Mouse (Mus musculus): ENCODE results near the gene Nsg1.

Nsg1 gene

DNA sequence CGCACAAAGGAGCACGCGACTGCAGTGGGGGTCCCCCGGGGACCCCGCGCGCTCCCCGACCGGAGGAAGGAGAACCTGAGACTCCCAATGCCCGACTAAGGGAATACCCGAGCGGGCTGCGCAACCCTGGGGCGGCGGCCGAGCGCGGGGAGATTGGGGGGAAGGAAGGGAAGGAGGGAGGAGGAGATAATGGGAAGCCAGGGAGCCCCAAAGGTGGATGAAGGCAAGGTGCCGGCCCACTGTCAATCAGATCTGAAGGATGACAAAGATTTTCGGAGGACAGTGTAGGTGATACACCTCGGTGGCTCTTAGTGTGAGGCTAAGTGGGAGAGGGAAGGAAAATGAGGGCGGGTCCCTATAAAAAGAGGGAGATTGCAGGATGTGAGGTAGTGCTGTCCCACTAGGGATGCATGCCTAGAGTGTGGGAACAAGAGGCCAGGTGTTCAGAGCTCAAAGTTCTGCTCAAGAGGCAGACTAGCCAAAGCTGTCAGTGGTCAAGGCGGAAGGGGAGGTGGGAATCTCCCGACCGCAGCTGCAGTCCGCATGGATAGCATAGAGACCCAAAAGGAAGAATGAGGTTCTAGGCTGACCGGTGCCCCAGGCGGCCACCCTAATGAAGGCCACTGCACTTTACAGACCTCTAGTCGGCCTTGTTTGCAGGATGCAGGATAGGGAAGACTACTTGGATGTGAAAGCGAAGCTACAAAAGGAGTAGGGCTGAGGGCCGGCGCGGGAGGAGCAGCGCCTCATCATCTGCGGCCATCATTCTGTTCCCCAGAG, at the start of gene Nsg1:
Nsg1 (minus strand) TSS at position 274 of the 780 bp plus-strand sequence.
- DNase-seq (ENCODE audit: low read depth): no peak

DNA sequence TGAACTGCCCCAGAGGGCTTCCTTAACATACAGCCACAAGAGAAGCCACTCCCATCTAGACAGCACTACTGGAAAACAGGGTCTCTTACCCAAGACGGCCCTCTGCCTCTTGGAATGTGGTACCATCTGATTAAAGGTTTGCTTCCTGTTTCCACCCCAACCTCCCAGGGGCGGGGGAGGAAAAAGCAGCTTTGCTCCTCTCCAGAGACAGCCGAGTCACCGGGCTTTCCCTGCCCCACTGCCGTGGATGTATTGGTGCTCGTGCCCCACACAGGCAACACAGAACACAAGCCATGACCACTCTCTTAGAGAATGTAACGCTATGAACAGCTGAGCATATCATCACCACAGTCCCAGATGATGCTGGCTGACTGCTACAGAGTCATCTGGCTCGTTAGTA, 49.3 kb upstream of the Nsg1 start:
- DNase-seq (ENCODE audit: low read depth): no peak

DNA sequence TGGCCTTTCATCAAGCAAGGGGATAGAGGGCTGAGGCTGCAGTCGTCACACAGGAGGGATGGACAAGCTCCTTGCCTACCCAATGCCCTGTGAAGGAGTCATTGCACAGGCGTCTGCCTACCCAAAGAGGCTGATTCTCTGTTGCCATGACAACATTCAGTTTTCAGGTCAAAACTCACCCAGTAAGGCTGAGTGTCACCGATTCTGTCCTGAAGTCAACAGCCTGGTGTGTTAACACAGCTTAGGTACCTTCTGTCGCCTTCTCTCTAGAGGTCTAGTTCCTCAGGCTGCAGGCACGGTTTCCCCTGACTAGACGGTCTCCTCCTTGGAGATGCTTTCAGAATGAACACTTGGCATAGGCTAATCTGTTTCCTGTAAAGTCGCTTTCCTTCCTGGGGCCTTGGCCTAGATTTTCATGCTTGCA, 45.6 kb upstream of the Nsg1 start:
- no peak for DNase-seq (ENCODE audit: low read depth)

DNA sequence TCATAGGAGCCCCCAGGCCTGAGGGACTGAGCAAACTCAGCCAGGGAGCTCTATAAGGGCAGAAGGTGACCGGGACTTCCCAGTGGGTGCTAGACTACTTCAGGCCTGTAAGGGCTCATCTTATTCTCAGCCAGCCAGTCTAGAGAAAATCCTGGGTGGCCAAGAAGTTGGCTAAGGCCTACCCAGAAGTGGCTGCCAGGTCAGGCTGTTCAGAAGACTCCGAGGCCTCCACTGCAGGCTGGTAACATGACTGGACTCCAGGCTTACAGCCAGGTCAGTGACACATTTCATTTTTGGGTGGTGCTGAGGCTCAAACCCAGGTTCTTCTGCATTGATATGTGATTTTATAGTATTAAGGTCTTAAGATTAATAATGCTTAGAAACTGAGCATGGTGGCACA, 40.0 kb upstream of the Nsg1 start:
- DNase-seq (ENCODE audit: low read depth): no peak

DNA sequence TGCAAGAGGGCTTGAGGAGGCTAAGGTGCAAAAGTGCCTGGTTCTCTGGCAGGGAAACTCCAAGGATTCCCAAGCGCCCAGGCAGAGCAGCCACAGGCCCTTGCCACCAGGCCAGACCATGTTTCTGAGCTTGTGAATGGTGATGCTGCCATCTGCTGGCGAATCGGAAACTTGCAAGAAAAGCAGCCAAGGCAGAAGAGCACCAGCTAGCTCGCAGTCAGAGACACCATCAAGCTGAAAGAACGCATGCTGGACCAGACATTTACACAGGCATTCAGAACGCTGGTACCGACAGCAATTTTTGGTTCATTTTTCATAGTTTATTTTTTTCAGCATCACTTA, 37.7 kb upstream of the Nsg1 start:
- DNase-seq (ENCODE audit: low read depth): peak; percentile 55

DNA sequence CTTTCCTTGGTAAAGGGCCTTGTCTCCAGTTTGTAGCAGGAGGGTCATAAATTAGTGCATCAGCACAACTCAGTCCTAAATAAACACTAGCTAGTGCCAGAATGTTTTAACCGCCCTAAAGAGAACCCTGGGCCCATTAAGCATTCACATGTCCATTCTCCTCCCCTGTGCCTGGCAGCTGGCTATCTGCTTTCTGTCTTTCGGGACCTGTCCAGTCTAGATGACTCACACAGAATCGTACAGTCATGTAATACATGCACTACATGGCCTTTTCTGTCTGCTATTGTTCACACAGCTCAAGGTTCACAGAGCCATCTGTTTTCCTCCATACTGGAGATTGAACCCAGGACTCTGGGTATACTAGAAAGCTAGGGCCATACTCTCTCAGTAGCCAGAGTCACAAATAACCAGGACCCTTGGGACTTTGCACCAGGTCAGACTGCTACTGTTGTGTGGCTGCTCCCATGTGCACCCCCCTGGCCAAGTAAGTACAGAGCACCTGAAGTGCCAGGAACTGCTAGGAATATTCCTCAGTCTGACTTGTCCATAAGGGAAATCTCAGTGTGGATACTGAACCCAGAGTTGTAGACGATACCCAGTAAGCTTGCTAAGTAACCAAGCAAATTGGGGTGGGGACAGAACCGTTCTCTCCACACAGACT, 37.2 kb upstream of the Nsg1 start:
- no peak for DNase-seq (ENCODE audit: low read depth)

DNA sequence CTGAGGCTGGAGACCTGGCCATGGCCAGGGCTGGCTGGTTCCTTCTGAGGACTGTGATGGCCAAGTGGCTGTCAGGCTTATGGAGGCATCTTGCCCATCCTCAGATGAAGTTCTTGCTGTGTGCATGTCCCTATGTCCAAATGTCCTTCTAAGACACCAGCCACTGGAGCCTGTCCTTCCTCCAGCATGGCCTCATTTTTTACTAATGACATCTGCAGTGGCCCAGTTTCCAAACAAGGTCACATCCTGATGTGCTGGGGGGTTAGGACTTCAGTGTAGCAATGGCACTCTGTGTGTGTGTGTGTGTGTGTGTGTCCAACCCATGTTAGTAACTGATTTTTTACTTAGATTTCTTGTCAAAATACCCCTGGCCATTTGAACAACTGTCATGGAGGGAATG, 36.2 kb upstream of the Nsg1 start:
- no peak for DNase-seq (ENCODE audit: low read depth)

DNA sequence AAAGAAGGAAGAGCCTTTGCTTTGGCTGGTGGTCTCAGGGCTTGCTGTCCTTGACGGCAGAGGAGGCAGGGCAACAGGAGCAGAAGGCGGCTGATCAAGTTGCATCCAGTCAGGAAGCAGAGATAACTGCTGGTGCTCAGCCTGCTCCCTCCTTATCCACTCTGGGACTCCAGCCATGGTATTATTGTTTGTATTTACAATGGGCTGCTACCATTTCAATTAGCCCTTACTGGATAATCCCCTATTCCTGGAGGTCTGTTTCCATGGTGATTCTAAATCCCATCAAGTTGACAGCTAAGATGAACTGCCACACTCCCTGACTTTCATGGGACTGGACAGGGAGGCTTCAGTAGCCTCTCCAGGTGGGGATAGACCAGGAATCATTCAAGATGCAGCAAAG, 35.2 kb upstream of the Nsg1 start:
- no peak for DNase-seq (ENCODE audit: low read depth)

DNA sequence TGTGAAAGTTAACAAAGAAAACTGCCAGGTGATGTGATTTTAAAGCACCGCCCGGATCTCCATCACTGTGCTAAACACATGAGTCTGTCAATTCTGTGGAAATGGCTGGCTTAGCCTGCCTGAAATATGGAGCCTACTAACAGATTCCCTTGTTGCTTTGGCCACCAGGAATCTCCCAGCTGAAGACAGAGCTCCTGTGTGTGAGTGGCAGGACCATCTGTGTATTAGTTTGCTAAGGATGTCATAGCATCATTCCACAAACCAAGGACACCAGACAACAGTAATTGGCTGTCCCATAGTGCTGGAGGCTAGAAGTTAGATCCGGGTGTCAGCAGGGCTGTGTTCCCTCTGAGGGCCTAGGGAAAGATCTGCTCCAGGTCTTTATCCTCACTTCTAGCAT, 31.2 kb upstream of the Nsg1 start:
- DNase-seq (ENCODE audit: low read depth): no peak

DNA sequence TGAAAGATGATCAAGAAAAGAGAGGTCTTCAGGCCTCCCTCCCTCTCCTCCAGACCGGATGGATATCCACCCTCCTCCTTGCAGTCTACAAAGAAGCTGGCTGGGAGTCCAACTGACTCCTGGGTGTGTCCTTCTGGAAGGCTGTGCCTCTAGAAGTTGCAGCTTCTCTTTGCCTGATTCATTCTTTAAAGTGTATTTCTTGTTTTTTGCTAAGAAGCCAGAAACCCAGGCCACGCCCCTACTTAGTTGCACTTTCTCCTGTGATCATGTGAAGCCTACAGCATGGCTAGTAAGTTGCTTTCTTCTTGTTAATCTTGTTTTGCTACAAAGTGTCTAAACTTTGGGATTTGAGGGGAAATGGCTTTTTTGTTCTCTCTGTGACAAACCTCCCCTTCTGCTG, 27.3 kb upstream of the Nsg1 start:
- no peak for DNase-seq (ENCODE audit: low read depth)

DNA sequence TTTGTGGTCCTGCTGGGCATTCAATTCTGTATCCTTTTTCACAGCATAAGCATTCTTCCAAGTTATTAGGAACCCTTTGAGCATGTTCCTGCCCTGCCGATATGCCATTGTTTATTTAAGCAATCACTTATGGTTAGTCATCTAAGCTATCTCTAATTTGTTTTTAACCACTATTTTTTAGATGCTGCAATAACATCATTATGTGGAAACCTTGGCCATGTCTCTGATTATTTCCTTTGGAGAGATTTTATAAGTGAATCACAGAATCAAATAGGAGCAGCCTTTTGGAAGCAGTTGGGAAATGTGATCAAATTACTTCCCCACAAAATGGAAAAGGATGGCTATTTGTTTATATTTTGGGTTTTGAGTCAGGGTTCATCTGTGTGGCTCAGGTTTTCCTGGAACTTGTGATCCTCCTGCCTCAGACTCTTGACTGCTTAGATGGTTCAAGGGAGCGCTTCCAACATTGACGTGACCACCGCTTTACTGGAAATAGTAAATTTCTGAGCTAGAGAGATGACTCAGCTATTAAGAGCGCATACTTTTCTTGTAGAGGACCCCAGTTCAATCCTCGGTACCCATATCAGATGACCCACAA, 25.1 kb upstream of the Nsg1 start:
- no peak for DNase-seq (ENCODE audit: low read depth)

DNA sequence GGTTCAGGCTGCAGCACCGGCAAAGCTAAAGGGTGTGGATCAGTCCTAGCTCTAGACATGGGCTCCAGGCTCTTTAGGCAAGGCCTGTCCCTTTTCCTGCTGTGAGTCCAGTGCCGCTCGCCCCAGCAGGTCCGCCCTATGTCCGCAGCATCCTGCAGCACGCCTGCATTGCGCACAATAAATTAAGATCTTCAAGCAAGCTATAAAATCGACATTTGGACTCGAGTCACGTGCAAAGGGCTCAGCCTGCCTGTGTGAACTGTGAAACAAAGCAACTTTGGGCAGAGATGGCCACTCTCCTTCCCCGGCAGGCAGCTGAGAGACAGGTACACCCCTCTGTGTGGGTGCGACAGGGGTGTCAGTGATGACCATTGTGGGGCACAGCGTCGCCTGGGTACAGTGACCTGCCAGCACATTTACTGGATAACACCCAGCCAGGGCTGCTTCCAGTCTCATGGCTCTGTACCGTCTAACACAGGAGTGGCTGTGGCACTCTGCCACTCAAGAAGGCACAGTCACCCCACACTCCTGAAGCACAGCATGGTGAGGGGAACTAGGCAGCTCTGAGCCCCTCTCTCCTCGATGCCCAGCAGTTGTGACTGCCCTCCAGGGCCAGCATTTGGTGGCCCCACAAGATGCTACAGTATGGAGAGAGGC, 14.7 kb upstream of the Nsg1 start:
- DNase-seq (ENCODE audit: low read depth): no peak

DNA sequence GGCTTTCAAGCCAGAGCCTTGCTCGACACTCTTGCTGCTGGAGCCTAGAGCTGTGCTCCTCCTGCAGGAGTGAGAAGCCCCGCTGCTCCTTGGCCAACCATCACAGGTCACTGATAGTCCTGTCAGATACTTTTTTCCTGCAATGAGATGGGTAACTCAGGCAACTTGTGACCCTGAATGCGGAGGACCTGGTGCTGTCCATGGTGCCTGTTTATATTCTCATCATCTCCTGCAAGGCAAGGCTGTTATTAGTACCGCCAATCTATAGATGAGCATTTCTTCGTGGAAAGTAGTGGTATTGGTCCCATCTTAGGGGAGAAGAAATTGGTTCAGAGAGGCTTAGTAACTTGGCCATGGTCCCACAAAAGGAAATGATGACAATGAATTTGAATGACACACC, 14.1 kb upstream of the Nsg1 start:
- DNase-seq (ENCODE audit: low read depth): no peak

DNA sequence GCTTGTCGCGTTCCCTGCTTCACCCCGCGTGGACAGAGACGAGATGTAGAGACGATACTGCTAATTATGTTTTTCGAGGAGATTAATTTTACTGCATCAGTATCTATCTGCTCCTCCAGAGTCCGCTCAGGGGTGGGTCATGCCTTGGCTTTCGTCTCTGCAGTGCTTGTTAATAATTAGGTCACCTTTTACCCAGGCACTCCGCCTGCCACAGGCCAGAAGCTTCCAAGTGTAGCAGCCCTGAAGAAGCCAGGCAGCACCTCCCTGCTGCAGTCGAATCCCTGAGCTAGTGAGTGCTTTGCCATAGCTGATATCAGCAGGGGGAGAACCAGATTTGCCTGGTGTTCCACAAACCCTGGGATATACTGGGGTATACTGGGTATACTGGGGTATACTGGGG, 8.8 kb upstream of the Nsg1 start:
- DNase-seq (ENCODE audit: low read depth): no peak

DNA sequence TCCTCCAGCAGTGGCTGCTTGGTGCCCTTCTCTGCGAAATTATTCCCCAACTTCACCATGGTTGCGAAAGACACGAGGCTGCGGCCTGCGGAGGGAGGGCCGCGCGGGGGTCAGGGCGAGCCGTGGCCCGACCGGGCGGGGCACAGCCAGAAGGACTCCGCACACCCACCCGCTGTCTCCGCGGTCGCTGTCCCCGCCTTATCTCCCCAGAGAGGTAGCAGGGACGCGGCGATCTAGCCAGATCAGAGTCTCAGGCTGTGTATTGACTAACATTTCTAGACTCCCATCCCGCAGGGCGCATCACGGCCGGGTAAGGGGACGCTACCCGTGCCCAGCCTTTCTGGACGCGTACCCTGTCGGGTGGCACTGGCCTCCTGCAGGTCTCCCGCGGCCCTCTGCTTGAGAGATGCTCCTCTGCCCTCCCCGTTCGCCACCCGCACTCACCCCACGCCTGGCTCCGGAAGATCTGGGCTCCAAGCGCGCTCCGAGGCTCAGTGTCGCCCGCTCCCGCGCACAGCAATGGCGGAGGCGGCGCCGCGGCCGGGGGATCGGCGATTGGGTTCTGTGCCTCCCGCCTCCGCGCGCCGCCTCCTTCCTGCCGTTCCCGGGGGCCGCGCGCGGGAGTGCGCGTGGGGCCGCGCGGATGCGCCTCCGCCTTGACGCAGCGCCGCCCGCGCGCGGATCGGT, 617 bp downstream of the Nsg1 start:
- no peak for DNase-seq (ENCODE audit: low read depth)

DNA sequence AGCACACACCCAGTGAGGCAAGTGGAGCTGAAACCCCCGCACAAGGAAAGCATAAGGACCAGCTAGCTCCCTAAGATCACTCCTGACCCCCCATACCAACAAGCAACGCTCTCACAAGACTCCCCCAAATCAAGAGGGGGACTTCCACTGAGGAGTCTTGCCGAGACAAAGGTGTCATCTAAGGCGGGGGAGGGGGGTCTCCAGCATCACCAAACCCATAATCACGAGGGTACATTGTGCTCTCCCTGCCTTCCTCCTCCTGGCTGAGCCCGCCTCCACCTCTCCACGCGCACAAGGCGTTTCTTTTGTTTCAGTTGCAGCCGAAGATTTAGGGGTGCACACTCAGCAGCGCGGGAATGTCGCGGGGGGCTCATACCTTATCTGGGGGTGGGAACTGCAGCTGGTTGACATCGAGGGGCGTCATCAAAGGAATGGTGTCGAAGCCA, 1.2 kb downstream of the Nsg1 start:
- no peak for DNase-seq (ENCODE audit: low read depth)

DNA sequence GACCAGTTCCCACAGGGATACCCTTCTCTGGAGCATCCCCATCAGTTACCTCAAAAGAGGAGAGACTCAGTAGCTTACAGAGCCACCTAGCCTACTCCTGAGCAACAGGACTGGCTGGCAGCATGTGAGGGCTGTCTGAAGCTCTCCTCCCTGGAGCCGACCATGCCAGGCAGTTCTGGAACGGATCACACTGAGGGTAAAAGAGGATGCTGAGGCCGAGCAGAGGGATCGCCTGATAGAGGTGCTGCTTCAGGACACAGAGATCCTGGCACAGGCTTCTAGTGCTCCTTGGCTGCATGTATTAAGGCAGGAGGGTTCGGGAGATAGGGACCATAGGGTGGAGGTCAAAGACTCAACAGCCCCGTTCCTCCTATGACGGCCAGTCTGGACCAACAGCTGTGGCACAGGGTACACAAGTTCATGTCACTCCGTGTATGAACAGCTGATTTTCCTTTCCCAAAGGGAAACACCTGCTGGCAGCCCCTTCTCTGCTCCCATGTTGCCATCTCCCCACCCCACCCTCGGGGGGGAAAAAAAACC, 2.2 kb downstream of the Nsg1 start:
- DNase-seq (ENCODE audit: low read depth): no peak

DNA sequence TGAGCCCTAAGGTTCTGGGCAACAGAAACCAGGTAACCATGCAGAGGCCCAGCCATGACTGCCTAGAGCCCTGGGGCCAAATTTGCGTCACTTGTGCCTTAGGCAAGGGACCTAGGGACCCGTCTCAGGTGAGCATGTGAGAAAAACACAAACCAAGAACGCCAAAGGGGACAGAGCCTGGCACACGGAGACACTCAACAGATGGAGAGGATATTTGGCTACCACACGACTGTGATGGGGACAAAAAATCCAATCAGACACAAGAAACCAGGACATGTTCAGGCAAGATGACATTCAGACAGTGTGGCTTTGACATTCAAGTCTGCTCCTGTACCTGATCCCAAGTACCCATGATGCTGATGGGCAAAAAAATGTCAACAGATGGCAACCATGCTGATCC, 6.1 kb downstream of the Nsg1 start:
- no peak for DNase-seq (ENCODE audit: low read depth)

DNA sequence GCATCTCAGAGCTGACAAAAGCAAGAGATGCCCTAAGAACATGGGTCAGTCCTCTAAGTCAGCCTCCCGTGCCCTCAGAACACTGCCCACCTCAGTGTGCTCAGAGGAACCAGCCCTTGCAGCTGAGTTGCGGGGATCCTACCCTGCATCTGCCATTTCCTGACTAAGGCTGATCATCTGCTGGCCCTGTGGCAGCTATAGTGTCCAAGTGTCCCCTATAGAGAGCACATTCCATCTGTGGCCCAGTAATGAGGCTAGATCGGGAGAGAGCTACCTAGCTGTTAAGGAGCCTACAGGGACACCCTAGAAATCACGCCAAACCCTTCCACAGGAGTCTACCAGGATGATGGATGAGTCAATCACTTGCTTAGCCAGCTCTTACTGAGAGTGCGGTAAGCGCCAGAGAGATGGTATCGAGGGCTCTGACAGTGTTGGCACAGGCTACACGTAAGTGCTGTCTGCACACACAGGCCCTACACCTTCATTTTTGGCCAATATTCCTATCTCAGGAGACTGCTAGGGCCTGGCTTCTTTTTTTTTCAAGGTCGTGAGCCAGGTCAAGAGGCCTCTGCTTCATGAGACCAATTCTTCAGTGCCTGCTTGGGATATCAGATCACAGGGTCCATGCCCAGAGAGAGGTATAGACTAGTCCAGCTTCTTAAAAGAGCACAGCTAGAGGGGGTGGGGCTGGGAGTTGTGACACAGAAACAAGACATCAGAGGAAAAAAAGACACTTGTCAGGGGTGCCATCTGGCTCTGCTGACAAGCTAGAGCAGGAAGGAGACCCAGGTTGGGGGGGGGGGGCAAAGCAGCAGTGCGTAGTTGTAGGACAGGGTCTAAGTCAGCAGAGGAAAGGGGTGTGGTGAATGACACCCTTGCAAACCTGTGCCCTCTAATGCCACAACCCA, 7.3 kb downstream of the Nsg1 start:
- no peak for DNase-seq (ENCODE audit: low read depth)

DNA sequence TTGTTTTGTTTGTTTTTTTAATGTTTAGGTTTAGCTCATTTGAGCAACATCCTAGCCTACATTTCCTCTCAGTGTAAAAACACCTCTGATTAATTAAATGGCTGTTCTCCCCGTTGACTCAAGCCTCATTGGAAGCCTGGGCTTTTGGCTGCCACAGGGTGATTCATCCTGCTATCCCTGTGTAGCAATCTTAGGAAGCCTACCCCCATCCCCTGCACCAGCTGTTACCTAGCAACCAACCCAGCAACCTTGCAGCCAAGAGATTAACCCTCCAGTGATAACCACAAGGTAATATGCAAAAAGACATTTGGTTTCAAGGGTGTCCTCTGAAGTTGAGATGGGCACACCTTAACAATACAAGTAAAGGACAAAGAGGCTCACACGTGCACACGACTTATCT, 8.4 kb downstream of the Nsg1 start:
- DNase-seq (ENCODE audit: low read depth): no peak

DNA sequence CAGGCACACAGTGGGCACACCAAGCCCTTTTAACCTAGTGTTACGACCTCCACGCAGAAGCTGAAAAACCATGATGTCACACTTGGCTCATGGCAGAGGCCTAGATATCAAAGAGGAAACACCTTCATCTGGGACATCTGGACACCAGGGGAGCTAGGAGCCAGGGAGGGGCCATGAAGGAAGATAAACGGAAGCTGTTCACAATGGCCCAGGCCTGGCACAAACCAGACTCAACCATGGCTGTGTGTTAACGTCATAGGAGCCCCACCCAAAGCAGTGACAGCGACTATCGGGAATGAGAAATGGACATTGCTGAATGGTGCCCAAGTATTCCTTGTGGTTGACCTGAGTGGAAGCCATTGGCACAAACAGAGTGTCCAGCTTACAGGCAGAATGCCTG, 13.2 kb downstream of the Nsg1 start:
- no peak for DNase-seq (ENCODE audit: low read depth)
